Mouse (Mus musculus): ENCODE data around the gene Top2a. TPM values are rescaled to one million over a fixed set of nuclear protein-coding genes. Genes with fewer than 3 reads are reported as not detected.

The Top2a gene
- polyA plus RNA-seq, 1 experiment from 2014 or later = 188 TPM

- 94% methylated on average over 1 of the region's 1 CpGs for WGBS
- H3K4me3 ChIP-seq (replicated peaks; ENCODE audit: low read length) = no peak overlapping the region
- H3K9ac ChIP-seq (ENCODE audit: low read length) = no peak overlapping the region
- H3K9me3 ChIP-seq (replicated peaks; ENCODE audit: control insufficient read depth, low read length) = no peaks in the 10 kb centered on the region
- no peaks in the 10 kb centered on the region; the same call in 1 of the 2 replicates for H3K36me3 ChIP-seq (ENCODE audit: control insufficient read depth, insufficient read depth, low read length)
- H3K27ac ChIP-seq (ENCODE audit: low read length) = peak overlapping the region; percentile 54; the same call in 1 of the 2 replicates
- no peak for ATAC-seq (ENCODE audit: insufficient read depth, low FRiP score)
- peaks cover 82% of the 10 kb centered on the region for H3K4me1 ChIP-seq (ENCODE audit: control insufficient read depth, insufficient read depth, low read length)
- no peaks in the 10 kb centered on the region for H3K27me3 ChIP-seq (ENCODE audit: control insufficient read depth, insufficient read depth, low read length)
- no peak overlapping the region for H3K4me2 ChIP-seq (ENCODE audit: low read depth, low read length)
These were observed 71.9 kb downstream of the Top2a start for GRCm38 (mm10) chr11:98952111-98952510.

GRCm38 (mm10) chr11:98951026-98951906 is 72.7 kb downstream of the Top2a start:
- peak overlapping the region; percentile 59 for H3K9ac ChIP-seq (ENCODE audit: low read length)
- peak overlapping the region; percentile 91 for H3K27ac ChIP-seq (ENCODE audit: low read length)
- no peaks in the 10 kb centered on the region for H3K27me3 ChIP-seq (ENCODE audit: control insufficient read depth, insufficient read depth, low read length)
- 0 out of 2 replicates have a peak overlapping the region, but pooled peaks have one; percentile 10 for H3K4me3 ChIP-seq (replicated peaks; ENCODE audit: low read length)
- WGBS = 51% methylated on average over 16 of the region's 16 CpGs
- peaks cover 82% of the 10 kb centered on the region for H3K4me1 ChIP-seq (ENCODE audit: control insufficient read depth, insufficient read depth, low read length)
- H3K4me2 ChIP-seq (ENCODE audit: low read depth, low read length) = peak overlapping the region; percentile 27; the same call in 1 of the 2 replicates
- H3K9me3 ChIP-seq (replicated peaks; ENCODE audit: control insufficient read depth, low read length) = no peaks in the 10 kb centered on the region
- ATAC-seq (ENCODE audit: insufficient read depth, low FRiP score) = peak; percentile 51
- no peaks in the 10 kb centered on the region; the same call in 1 of the 2 replicates for H3K36me3 ChIP-seq (ENCODE audit: control insufficient read depth, insufficient read depth, low read length)

DNA sequence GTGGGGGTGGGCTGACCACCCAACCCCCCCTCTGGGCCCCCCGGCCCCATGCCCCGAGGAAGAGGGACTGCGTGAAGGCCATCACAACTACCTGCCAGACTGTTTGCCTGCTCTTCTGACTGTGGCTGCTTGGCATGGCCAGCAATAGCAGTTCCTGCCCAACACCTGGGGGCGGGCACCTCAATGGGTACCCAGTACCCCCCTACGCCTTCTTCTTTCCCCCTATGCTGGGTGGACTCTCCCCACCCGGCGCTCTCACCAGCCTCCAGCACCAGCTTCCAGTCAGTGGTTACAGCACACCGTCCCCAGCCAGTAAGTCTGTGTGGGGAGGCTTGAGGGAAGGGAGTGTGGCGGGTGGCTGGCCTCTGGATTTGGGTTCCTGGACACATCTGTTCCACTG is 73.5 kb downstream of the Top2a start:
- no peak for ATAC-seq (ENCODE audit: insufficient read depth, low FRiP score)
- no peak overlapping the region for H3K4me3 ChIP-seq (replicated peaks; ENCODE audit: low read length)
- H3K27ac ChIP-seq (ENCODE audit: low read length) = peak overlapping the region; percentile 91
- H3K36me3 ChIP-seq (ENCODE audit: control insufficient read depth, insufficient read depth, low read length) = no peaks in the 10 kb centered on the region; the same call in 1 of the 2 replicates
- no peaks in the 10 kb centered on the region for H3K9me3 ChIP-seq (replicated peaks; ENCODE audit: control insufficient read depth, low read length)
- peaks cover 84% of the 10 kb centered on the region for H3K4me1 ChIP-seq (ENCODE audit: control insufficient read depth, insufficient read depth, low read length)
- H3K9ac ChIP-seq (ENCODE audit: low read length) = no peak overlapping the region; the same call in 1 of the 2 replicates
- WGBS = 78% methylated on average over 9 of the region's 9 CpGs
- no peak overlapping the region for H3K4me2 ChIP-seq (ENCODE audit: low read depth, low read length)
- no peaks in the 10 kb centered on the region for H3K27me3 ChIP-seq (ENCODE audit: control insufficient read depth, insufficient read depth, low read length)

GRCm38 (mm10) chr11:98949958-98950460 is 74.0 kb downstream of the Top2a start:
- peak overlapping the region; percentile 91 for H3K27ac ChIP-seq (ENCODE audit: low read length)
- H3K9me3 ChIP-seq (replicated peaks; ENCODE audit: control insufficient read depth, low read length) = no peaks in the 10 kb centered on the region
- no peak for ATAC-seq (ENCODE audit: insufficient read depth, low FRiP score)
- H3K9ac ChIP-seq (ENCODE audit: low read length) = peak overlapping the region; percentile 46; the same call in 1 of the 2 replicates
- WGBS = 73% methylated on average over 7 of the region's 7 CpGs
- H3K4me1 ChIP-seq (ENCODE audit: control insufficient read depth, insufficient read depth, low read length) = peaks cover 84% of the 10 kb centered on the region
- no peaks in the 10 kb centered on the region; the same call in 1 of the 2 replicates for H3K36me3 ChIP-seq (ENCODE audit: control insufficient read depth, insufficient read depth, low read length)
- no peak overlapping the region for H3K4me2 ChIP-seq (ENCODE audit: low read depth, low read length)
- no peaks in the 10 kb centered on the region for H3K27me3 ChIP-seq (ENCODE audit: control insufficient read depth, insufficient read depth, low read length)
- H3K4me3 ChIP-seq (replicated peaks; ENCODE audit: low read length) = no peak overlapping the region

DNA sequence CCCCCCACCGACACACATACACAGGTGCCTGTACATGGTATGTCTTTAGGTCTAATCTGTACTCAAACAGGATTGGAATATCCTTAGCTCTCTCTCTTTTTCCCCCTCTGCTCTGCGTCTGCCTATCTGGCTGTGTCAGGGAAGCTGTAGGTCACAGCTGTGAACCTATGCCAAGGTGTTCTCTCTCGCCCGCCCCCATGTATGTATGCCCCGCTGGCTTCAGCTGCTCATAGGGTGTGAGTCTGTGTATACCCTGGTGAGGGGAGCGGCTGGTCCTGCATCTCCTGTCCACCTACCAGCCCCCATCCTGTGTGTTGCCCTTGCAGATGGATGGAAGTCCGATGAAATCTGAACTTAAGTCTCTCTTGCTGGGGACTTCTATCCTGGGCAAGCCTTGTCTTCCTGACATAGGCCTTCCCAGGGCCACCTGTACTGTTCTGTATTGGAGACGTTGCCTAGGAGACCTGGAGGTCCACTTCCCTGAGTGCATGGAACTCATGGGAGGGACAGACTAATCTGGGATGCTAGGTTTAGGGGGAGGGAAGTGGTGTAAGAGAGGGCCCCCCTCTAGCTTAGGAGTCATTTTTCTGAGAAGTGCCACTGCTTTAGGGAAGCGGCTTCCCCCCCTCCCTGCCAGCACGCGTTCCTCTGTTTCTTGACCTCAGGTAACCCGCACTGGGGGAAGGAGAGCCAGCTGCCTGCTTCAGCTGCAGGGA is 74.6 kb downstream of the Top2a start:
- Histone ChIP-seq H3K4me1 (ENCODE audit: control insufficient read depth, insufficient read depth, low read length) (peaks cover 84% of the 10 kb centered on the region), H3K27ac (ENCODE audit: low read length) (peak overlapping the region; percentile 8), H3K27me3 (ENCODE audit: control insufficient read depth, insufficient read depth, low read length) (no peaks in the 10 kb centered on the region), H3K4me2 (ENCODE audit: low read depth, low read length) (no peak overlapping the region), H3K9ac (ENCODE audit: low read length) (peak overlapping the region; percentile 46; the same call in 1 of the 2 replicates), H3K4me3 (replicated peaks; ENCODE audit: low read length) (no peak overlapping the region), H3K9me3 (replicated peaks; ENCODE audit: control insufficient read depth, low read length) (no peaks in the 10 kb centered on the region), H3K36me3 (ENCODE audit: control insufficient read depth, insufficient read depth, low read length) (no peaks in the 10 kb centered on the region; the same call in 1 of the 2 replicates)
- 58% methylated on average over 12 of the region's 12 CpGs for whole genome bisulfite sequencing
- ATAC-seq (ENCODE audit: insufficient read depth, low FRiP score) = no peak

- Histone ChIP-seq H3K27me3 (ENCODE audit: control insufficient read depth, insufficient read depth, low read length) (no peaks in the 10 kb centered on the region), H3K4me1 (ENCODE audit: control insufficient read depth, insufficient read depth, low read length) (peaks cover 85% of the 10 kb centered on the region), H3K4me2 (ENCODE audit: low read depth, low read length) (peak overlapping the region; percentile 0; the same call in 1 of the 2 replicates), H3K9me3 (replicated peaks; ENCODE audit: control insufficient read depth, low read length) (no peaks in the 10 kb centered on the region), H3K36me3 (ENCODE audit: control insufficient read depth, insufficient read depth, low read length) (no peaks in the 10 kb centered on the region; the same call in 1 of the 2 replicates), H3K27ac (ENCODE audit: low read length) (peak overlapping the region; percentile 77), H3K9ac (ENCODE audit: low read length) (peak overlapping the region; percentile 33; the same call in 1 of the 2 replicates), H3K4me3 (replicated peaks; ENCODE audit: low read length) (no peak overlapping the region)
- WGBS = 38% methylated on average over 18 of the region's 18 CpGs
- no peak for ATAC-seq (ENCODE audit: insufficient read depth, low FRiP score)
These were observed 75.9 kb downstream of the Top2a start for GRCm38 (mm10) chr11:98947969-98948569.

GRCm38 (mm10) chr11:98945605-98945977 is 78.4 kb downstream of the Top2a start:
- Histone ChIP-seq H3K4me3 (replicated peaks; ENCODE audit: low read length) (no peak overlapping the region), H3K4me2 (ENCODE audit: low read depth, low read length) (0 out of 2 replicates have a peak overlapping the region, but pooled peaks have one; percentile 22), H3K4me1 (ENCODE audit: control insufficient read depth, insufficient read depth, low read length) (peaks cover 90% of the 10 kb centered on the region), H3K9ac (ENCODE audit: low read length) (peak overlapping the region; percentile 11), H3K36me3 (ENCODE audit: control insufficient read depth, insufficient read depth, low read length) (no peaks in the 10 kb centered on the region; the same call in 1 of the 2 replicates), H3K27ac (ENCODE audit: low read length) (peak overlapping the region; percentile 40), H3K9me3 (replicated peaks; ENCODE audit: control insufficient read depth, low read length) (no peaks in the 10 kb centered on the region), H3K27me3 (ENCODE audit: control insufficient read depth, insufficient read depth, low read length) (no peaks in the 10 kb centered on the region)
- 36% methylated on average over 3 of the region's 3 CpGs for WGBS
- ATAC-seq (ENCODE audit: insufficient read depth, low FRiP score) = no peak

- peak overlapping the region; percentile 99 for H3K27ac ChIP-seq (ENCODE audit: low read length)
- H3K4me3 ChIP-seq (replicated peaks; ENCODE audit: low read length) = peak overlapping the region; percentile 11; the same call in 1 of the 2 replicates
- H3K36me3 ChIP-seq (ENCODE audit: control insufficient read depth, insufficient read depth, low read length) = no peaks in the 10 kb centered on the region
- H3K9me3 ChIP-seq (replicated peaks; ENCODE audit: control insufficient read depth, low read length) = no peaks in the 10 kb centered on the region
- H3K4me2 ChIP-seq (ENCODE audit: low read depth, low read length) = peak overlapping the region; percentile 33; the same call in 1 of the 2 replicates
- H3K27me3 ChIP-seq (ENCODE audit: control insufficient read depth, insufficient read depth, low read length) = no peaks in the 10 kb centered on the region
- ATAC-seq (ENCODE audit: insufficient read depth, low FRiP score) = no peak
- H3K4me1 ChIP-seq (ENCODE audit: control insufficient read depth, insufficient read depth, low read length) = peaks cover 90% of the 10 kb centered on the region
- 30% methylated on average over 11 of the region's 11 CpGs for WGBS
- H3K9ac ChIP-seq (ENCODE audit: low read length) = peak overlapping the region; percentile 92
These were observed 78.9 kb downstream of the Top2a start for GRCm38 (mm10) chr11:98944897-98945604.
